Mouse (Mus musculus): ENCODE measurements around the gene Lrrc4. TPM values are rescaled to one million over a fixed set of nuclear protein-coding genes. Genes with fewer than 3 reads are reported as not detected.
A peak's percentile ranks its signal among the peaks of the same experiment; 100 is the strongest.

Lrrc4 gene
- polyA plus RNA-seq, 1 experiment from 2014 or later, result 7.0 TPM

GRCm38 (mm10) chr6:28817039-28817438, 14.5 kb downstream of the Lrrc4 start:
- no peak for ATAC-seq (replicated peaks)
- Histone ChIP-seq H3K9me3 (no peaks in the 10 kb centered on the region), H3K4me1 (peaks cover 30% of the 10 kb centered on the region), H3K27ac (no peak overlapping the region), H3K4me2 (no peak overlapping the region), H3K9ac (no peak overlapping the region), H3K27me3 (replicated peaks) (no peaks in the 10 kb centered on the region), H3K36me3 (replicated peaks) (0 out of 2 replicates have a peak, but pooled peaks cover 3% of the 10 kb centered on the region), H3K4me3 (no peak overlapping the region)
- 76% methylated on average over 9 of the region's 9 CpGs for WGBS

- Histone ChIP-seq H3K9me3 (no peaks in the 10 kb centered on the region), H3K9ac (no peak overlapping the region), H3K4me1 (peaks cover 16% of the 10 kb centered on the region), H3K4me3 (no peak overlapping the region), H3K4me2 (no peak overlapping the region), H3K27ac (no peak overlapping the region), H3K27me3 (replicated peaks) (no peaks in the 10 kb centered on the region), H3K36me3 (replicated peaks) (0 out of 2 replicates have a peak, but pooled peaks cover 3% of the 10 kb centered on the region)
- WGBS, result 68% methylated on average over 2 of the region's 2 CpGs
- ATAC-seq (replicated peaks), result no peak
Measured at GRCm38 (mm10) chr6:28814895-28815294, 16.7 kb downstream of the Lrrc4 start.

DNA sequence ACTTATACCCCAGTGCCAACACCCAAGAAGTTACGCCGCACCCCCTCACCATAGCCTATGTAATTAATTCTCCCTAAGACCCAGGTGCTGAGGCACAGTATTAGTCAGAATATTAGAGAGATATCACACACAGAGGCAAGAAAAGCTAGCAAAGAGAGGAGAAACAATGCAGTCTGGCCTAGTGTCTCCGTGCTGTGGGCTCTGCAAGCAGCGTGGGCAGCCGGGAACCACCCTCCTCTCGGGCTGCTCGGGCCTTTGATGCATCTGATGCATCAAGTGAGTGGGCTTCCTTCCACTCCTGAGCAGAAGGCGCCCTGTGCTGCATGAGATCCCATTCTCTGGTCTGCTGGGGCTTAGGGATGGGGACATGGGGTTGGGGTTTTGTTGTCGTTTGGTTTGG, 18.5 kb downstream of the Lrrc4 start:
- WGBS, result 81% methylated on average over 9 of the region's 9 CpGs
- 0 out of 2 replicates have a peak, but pooled peaks cover 3% of the 10 kb centered on the region for H3K36me3 ChIP-seq (replicated peaks)
- H3K27ac ChIP-seq, result no peak overlapping the region
- peaks cover 10% of the 10 kb centered on the region for H3K4me1 ChIP-seq
- no peak overlapping the region for H3K4me2 ChIP-seq
- H3K27me3 ChIP-seq (replicated peaks), result no peaks in the 10 kb centered on the region
- H3K4me3 ChIP-seq, result no peak overlapping the region
- H3K9ac ChIP-seq, result no peak overlapping the region
- H3K9me3 ChIP-seq, result no peaks in the 10 kb centered on the region
- no peak for ATAC-seq (replicated peaks)

GRCm38 (mm10) chr6:28804751-28805150, 26.8 kb downstream of the Lrrc4 start:
- Histone ChIP-seq H3K27ac (no peak overlapping the region), H3K9ac (no peak overlapping the region), H3K36me3 (replicated peaks) (no peaks in the 10 kb centered on the region), H3K27me3 (replicated peaks) (no peaks in the 10 kb centered on the region), H3K9me3 (no peaks in the 10 kb centered on the region), H3K4me3 (no peak overlapping the region), H3K4me2 (no peak overlapping the region), H3K4me1 (no peaks in the 10 kb centered on the region)
- ATAC-seq (replicated peaks), result no peak
- WGBS, result 90% methylated on average over 5 of the region's 5 CpGs

DNA sequence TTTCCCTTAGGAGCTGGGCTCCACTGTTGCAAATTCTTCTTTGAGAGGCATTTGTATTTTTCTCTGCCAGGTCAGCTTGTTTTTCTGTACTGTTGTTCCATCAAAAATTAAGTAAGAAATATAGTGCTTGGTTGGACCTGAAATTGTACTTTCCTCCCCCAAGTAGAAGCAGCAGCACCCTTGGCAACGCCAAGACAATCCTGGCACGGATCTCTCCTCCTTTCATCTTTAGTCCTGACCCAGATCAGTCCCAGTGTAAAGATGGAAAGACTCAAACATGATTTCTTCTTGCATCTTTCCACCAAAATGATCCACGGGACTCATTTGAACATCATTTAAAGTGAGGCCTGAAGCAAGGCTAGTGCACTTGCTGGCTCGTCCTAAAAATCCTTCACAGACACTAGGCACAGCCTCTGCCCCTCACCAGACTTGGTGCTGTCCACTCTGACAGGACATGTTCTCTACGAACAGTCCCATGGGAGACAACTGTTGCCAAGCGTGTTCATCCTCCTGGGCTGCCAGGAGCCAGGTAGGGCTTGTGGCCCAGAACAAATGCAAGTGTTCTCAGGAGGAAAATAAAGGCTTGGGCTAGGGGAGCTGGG, 27.8 kb downstream of the Lrrc4 start:
- no peak overlapping the region for H3K27ac ChIP-seq
- no peak for ATAC-seq (replicated peaks)
- no peaks in the 10 kb centered on the region for H3K4me1 ChIP-seq
- H3K9ac ChIP-seq, result no peak overlapping the region
- H3K4me3 ChIP-seq, result no peak overlapping the region
- 89% methylated on average over 6 of the region's 6 CpGs for WGBS
- no peak overlapping the region for H3K4me2 ChIP-seq
- no peaks in the 10 kb centered on the region for H3K9me3 ChIP-seq
- no peaks in the 10 kb centered on the region for H3K36me3 ChIP-seq (replicated peaks)
- no peaks in the 10 kb centered on the region for H3K27me3 ChIP-seq (replicated peaks)

GRCm38 (mm10) chr6:28800976-28801375, 30.6 kb downstream of the Lrrc4 start:
- H3K27ac ChIP-seq, result no peak overlapping the region
- no peak for ATAC-seq (replicated peaks)
- H3K4me3 ChIP-seq, result no peak overlapping the region
- H3K27me3 ChIP-seq (replicated peaks), result no peaks in the 10 kb centered on the region
- H3K4me2 ChIP-seq, result no peak overlapping the region
- H3K9ac ChIP-seq, result no peak overlapping the region
- 94% methylated on average over 3 of the region's 3 CpGs for WGBS
- H3K9me3 ChIP-seq, result no peaks in the 10 kb centered on the region
- H3K4me1 ChIP-seq, result peaks cover 6% of the 10 kb centered on the region; the same call in 1 of the 2 replicates
- H3K36me3 ChIP-seq (replicated peaks), result no peaks in the 10 kb centered on the region

DNA sequence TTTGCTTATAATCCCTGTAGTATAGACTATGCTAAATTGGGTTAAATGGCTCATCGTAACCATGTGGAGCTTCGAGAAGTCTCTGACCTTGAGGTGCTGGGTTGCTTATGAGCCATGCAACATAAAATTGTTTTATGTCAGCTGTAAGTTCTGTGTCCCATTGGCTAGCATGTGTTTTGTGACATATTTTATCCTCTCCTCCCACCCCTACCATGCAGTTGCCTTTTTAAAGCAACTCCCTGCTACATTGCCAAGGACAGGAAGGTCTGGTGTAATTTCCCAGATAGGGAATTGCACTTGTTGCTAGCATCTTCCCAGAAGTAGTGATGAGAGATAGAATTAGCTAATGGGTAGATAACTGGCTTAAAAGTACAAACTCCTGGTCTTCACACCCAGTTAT, 31.7 kb downstream of the Lrrc4 start:
- no peak overlapping the region for H3K27ac ChIP-seq
- no peak overlapping the region for H3K4me2 ChIP-seq
- H3K9ac ChIP-seq, result no peak overlapping the region
- ATAC-seq (replicated peaks), result no peak
- H3K4me3 ChIP-seq, result no peak overlapping the region
- H3K9me3 ChIP-seq, result no peaks in the 10 kb centered on the region
- H3K27me3 ChIP-seq (replicated peaks), result no peaks in the 10 kb centered on the region
- 96% methylated on average over 2 of the region's 2 CpGs for WGBS
- H3K4me1 ChIP-seq, result peaks cover 16% of the 10 kb centered on the region
- H3K36me3 ChIP-seq (replicated peaks), result no peaks in the 10 kb centered on the region

DNA sequence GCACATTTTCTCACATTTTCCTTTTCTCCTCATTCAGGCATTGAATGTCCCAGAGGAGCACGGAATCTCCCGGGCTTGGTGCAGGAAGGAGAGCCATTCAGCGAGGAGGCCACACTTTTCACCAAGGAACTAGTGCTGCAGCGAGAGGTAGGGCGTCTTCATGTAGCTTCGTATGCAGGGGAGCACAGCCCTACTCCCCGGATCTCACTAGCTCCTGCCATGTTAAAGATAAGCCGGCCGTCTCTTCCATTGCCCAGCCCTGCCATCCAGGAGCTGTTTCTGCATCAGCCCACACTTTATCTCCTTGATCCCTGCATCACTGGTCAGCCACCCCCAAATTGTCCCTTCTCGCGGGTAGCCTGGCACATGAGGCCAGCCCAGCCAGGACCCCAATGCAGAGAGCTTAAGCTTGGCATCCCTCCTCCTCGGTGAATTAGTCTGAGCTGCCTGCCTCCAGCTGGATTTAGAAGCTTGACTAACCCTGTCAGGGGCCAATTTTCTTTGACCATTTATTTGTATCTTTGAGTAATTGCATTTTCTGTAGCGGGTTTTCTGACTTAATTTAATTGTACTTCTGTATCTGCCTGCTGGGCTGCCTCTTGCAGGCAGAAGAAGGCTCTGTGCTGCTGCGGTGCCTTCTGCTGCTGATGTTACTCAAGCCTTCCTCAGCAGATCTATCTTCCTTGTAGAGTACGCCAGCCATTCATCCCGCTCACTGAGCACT, 35.6 kb downstream of the Lrrc4 start:
- Histone ChIP-seq H3K27ac (peak overlapping the region; percentile 10; the same call in 1 of the 2 replicates), H3K27me3 (replicated peaks) (no peaks in the 10 kb centered on the region), H3K4me2 (no peak overlapping the region), H3K4me3 (no peak overlapping the region), H3K4me1 (peaks cover 21% of the 10 kb centered on the region), H3K36me3 (replicated peaks) (no peaks in the 10 kb centered on the region), H3K9ac (0 out of 2 replicates have a peak overlapping the region, but pooled peaks have one; percentile 2), H3K9me3 (no peaks in the 10 kb centered on the region)
- WGBS, result 63% methylated on average over 16 of the region's 16 CpGs
- peak; percentile 35; the same call in 1 of the 2 replicates for ATAC-seq (replicated peaks)

GRCm38 (mm10) chr6:28795380-28795779, 36.2 kb downstream of the Lrrc4 start:
- ATAC-seq (replicated peaks), result peak; percentile 66
- Histone ChIP-seq H3K27ac (peak overlapping the region; percentile 10), H3K4me3 (no peak overlapping the region), H3K9ac (peak overlapping the region; percentile 2; the same call in 1 of the 2 replicates), H3K4me2 (no peak overlapping the region), H3K36me3 (replicated peaks) (no peaks in the 10 kb centered on the region), H3K27me3 (replicated peaks) (no peaks in the 10 kb centered on the region), H3K9me3 (no peaks in the 10 kb centered on the region), H3K4me1 (peaks cover 24% of the 10 kb centered on the region)
- 14% methylated on average over 9 of the region's 9 CpGs for WGBS

DNA sequence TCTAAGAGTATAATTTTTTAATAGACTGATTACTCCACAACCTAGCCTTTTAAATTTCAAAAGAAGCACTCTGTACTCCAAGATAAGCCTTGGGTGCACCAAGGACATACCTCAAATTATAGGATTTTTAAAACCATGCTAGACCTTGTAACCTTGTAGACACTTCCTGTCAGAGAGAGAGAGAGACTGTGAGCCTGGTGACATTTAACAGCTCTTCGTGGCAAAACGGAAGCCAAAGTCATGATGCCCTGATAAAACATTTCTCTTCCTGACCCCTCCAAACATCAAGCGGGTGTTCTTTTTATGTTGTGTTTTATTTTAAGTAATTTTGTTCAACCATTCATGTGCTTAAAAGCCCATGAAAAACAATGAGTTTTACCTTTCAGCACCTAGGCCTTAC, 39.7 kb downstream of the Lrrc4 start:
- Histone ChIP-seq H3K4me2 (no peak overlapping the region), H3K27ac (no peak overlapping the region), H3K4me3 (no peak overlapping the region), H3K9ac (no peak overlapping the region), H3K4me1 (peaks cover 30% of the 10 kb centered on the region), H3K36me3 (replicated peaks) (no peaks in the 10 kb centered on the region), H3K9me3 (no peaks in the 10 kb centered on the region), H3K27me3 (replicated peaks) (no peaks in the 10 kb centered on the region)
- no peak for ATAC-seq (replicated peaks)
- 88% methylated on average over 3 of the region's 3 CpGs for WGBS

- Histone ChIP-seq H3K4me3 (no peak overlapping the region), H3K9ac (no peak overlapping the region), H3K9me3 (no peaks in the 10 kb centered on the region), H3K27me3 (replicated peaks) (no peaks in the 10 kb centered on the region), H3K36me3 (replicated peaks) (no peaks in the 10 kb centered on the region), H3K27ac (no peak overlapping the region), H3K4me1 (peaks cover 25% of the 10 kb centered on the region), H3K4me2 (no peak overlapping the region)
- WGBS, result 25% methylated on average over 3 of the region's 3 CpGs
- ATAC-seq (replicated peaks), result no peak
Measured at GRCm38 (mm10) chr6:28791183-28791582, 40.4 kb downstream of the Lrrc4 start.

- H3K9ac ChIP-seq, result no peak overlapping the region
- H3K27ac ChIP-seq, result no peak overlapping the region
- no peaks in the 10 kb centered on the region for H3K27me3 ChIP-seq (replicated peaks)
- no peaks in the 10 kb centered on the region for H3K36me3 ChIP-seq (replicated peaks)
- no peak overlapping the region for H3K4me3 ChIP-seq
- no peaks in the 10 kb centered on the region for H3K9me3 ChIP-seq
- H3K4me2 ChIP-seq, result no peak overlapping the region
- ATAC-seq (replicated peaks), result no peak
- WGBS, result 77% methylated on average over 4 of the region's 4 CpGs
- H3K4me1 ChIP-seq, result peaks cover 14% of the 10 kb centered on the region; the same call in 1 of the 2 replicates
Measured at GRCm38 (mm10) chr6:28789685-28790084, 41.9 kb downstream of the Lrrc4 start.

- Histone ChIP-seq H3K27me3 (replicated peaks) (no peaks in the 10 kb centered on the region), H3K9me3 (no peaks in the 10 kb centered on the region), H3K9ac (no peak overlapping the region), H3K36me3 (replicated peaks) (no peaks in the 10 kb centered on the region), H3K27ac (no peak overlapping the region), H3K4me2 (no peak overlapping the region), H3K4me3 (no peak overlapping the region), H3K4me1 (peaks cover 26% of the 10 kb centered on the region)
- 67% methylated on average over 6 of the region's 6 CpGs for WGBS
- ATAC-seq (replicated peaks), result no peak
Measured at GRCm38 (mm10) chr6:28787133-28787532, 44.4 kb downstream of the Lrrc4 start.
